Mouse (Mus musculus): Measurements from ENCODE around the gene Ubc. TPM values are rescaled to one million over a fixed set of nuclear protein-coding genes. Genes with fewer than 3 reads are reported as not detected.
"Not testable (repeated sequence)": the region's sequence is repeated elsewhere in the genome, so short reads cannot be mapped to it uniquely, and the experiment has no call there.

The Ubc gene
- polyA plus RNA-seq, 2 experiments: 660 to 949 TPM

- no peak for ATAC-seq (ENCODE audit: low FRiP score, low read depth)
- 95% methylated on average over 10 of the region's 10 CpGs for WGBS
- DNase-seq (ENCODE audit: low spot score): no peak
- Histone ChIP-seq H3K27ac (replicated peaks; ENCODE audit: low read depth, low read length) (no peak overlapping the region), H3K4me1 (ENCODE audit: control insufficient read depth, insufficient read depth, low read length) (no peaks in the 10 kb centered on the region), H3K4me2 (replicated peaks; ENCODE audit: low read depth, low read length, severe bottlenecking) (no peak overlapping the region), H3K36me3 (ENCODE audit: control insufficient read depth, insufficient read depth, low read length) (peaks cover 98% of the 10 kb centered on the region), H3K9me3 (ENCODE audit: control insufficient read depth, low read length) (no peaks in the 10 kb centered on the region), H3K27me3 (ENCODE audit: control insufficient read depth, insufficient read depth, low read length) (no peaks in the 10 kb centered on the region), H3K9ac (ENCODE audit: low read depth, low read length, severe bottlenecking) (no peak overlapping the region), H3K4me3 (replicated peaks; ENCODE audit: low read length) (no peak overlapping the region)
- TF ChIP-seq POLR2A (IDR thresholded peaks at IDR 0.05; ENCODE audit: borderline replicate concordance, extremely low read depth, insufficient read depth, insufficient read length): no peak
These were observed 35.8 kb upstream of the Ubc start for GRCm38 (mm10) chr5:125425698-125426276.

GRCm38 (mm10) chr5:125419124-125419523, 29.1 kb upstream of the Ubc start:
- H3K9ac ChIP-seq (ENCODE audit: low read depth, low read length, severe bottlenecking): no peak overlapping the region
- H3K4me1 ChIP-seq (ENCODE audit: control insufficient read depth, insufficient read depth, low read length): no peaks in the 10 kb centered on the region
- ATAC-seq (ENCODE audit: low FRiP score, low read depth) (no peak), DNase-seq (ENCODE audit: low spot score) (no peak)
- H3K27me3 ChIP-seq (ENCODE audit: control insufficient read depth, insufficient read depth, low read length): no peaks in the 10 kb centered on the region
- WGBS: 67% methylated on average over 11 of the region's 11 CpGs
- TF ChIP-seq POLR2A (IDR thresholded peaks at IDR 0.05; ENCODE audit: borderline replicate concordance, extremely low read depth, insufficient read depth, insufficient read length): no peak
- H3K36me3 ChIP-seq (ENCODE audit: control insufficient read depth, insufficient read depth, low read length): peaks cover 96% of the 10 kb centered on the region
- H3K27ac ChIP-seq (replicated peaks; ENCODE audit: low read depth, low read length): no peak overlapping the region
- H3K4me3 ChIP-seq (replicated peaks; ENCODE audit: low read length): no peak overlapping the region
- no peaks in the 10 kb centered on the region for H3K9me3 ChIP-seq (ENCODE audit: control insufficient read depth, low read length)
- H3K4me2 ChIP-seq (replicated peaks; ENCODE audit: low read depth, low read length, severe bottlenecking): no peak overlapping the region

GRCm38 (mm10) chr5:125418636-125419035, 28.6 kb upstream of the Ubc start:
- Histone ChIP-seq H3K4me1 (ENCODE audit: control insufficient read depth, insufficient read depth, low read length) (no peaks in the 10 kb centered on the region), H3K9me3 (ENCODE audit: control insufficient read depth, low read length) (no peaks in the 10 kb centered on the region), H3K36me3 (ENCODE audit: control insufficient read depth, insufficient read depth, low read length) (peaks cover 96% of the 10 kb centered on the region), H3K27ac (replicated peaks; ENCODE audit: low read depth, low read length) (no peak overlapping the region), H3K9ac (ENCODE audit: low read depth, low read length, severe bottlenecking) (no peak overlapping the region), H3K4me2 (replicated peaks; ENCODE audit: low read depth, low read length, severe bottlenecking) (no peak overlapping the region), H3K4me3 (replicated peaks; ENCODE audit: low read length) (no peak overlapping the region), H3K27me3 (ENCODE audit: control insufficient read depth, insufficient read depth, low read length) (no peaks in the 10 kb centered on the region)
- TF ChIP-seq POLR2A (IDR thresholded peaks at IDR 0.05; ENCODE audit: borderline replicate concordance, extremely low read depth, insufficient read depth, insufficient read length): no peak
- DNase-seq (ENCODE audit: low spot score): no peak
- ATAC-seq (ENCODE audit: low FRiP score, low read depth): no peak
- WGBS: 94% methylated on average over 12 of the region's 12 CpGs

GRCm38 (mm10) chr5:125416183-125416582, 26.2 kb upstream of the Ubc start:
- no peak for TF ChIP-seq POLR2A (IDR thresholded peaks at IDR 0.05; ENCODE audit: borderline replicate concordance, extremely low read depth, insufficient read depth, insufficient read length)

GRCm38 (mm10) chr5:125413763-125414162, 23.8 kb upstream of the Ubc start:
- no peaks in the 10 kb centered on the region for H3K27me3 ChIP-seq (ENCODE audit: control insufficient read depth, insufficient read depth, low read length)
- no peaks in the 10 kb centered on the region for H3K4me1 ChIP-seq (ENCODE audit: control insufficient read depth, insufficient read depth, low read length)
- H3K27ac ChIP-seq (replicated peaks; ENCODE audit: low read depth, low read length): no peak overlapping the region
- ATAC-seq (ENCODE audit: low FRiP score, low read depth) (no peak), DNase-seq (ENCODE audit: low spot score) (no peak)
- no peak overlapping the region for H3K4me3 ChIP-seq (replicated peaks; ENCODE audit: low read length)
- H3K36me3 ChIP-seq (ENCODE audit: control insufficient read depth, insufficient read depth, low read length): peaks cover 54% of the 10 kb centered on the region
- 90% methylated on average over 4 of the region's 4 CpGs for WGBS
- TF ChIP-seq POLR2A (IDR thresholded peaks at IDR 0.05; ENCODE audit: borderline replicate concordance, extremely low read depth, insufficient read depth, insufficient read length): no peak
- no peaks in the 10 kb centered on the region for H3K9me3 ChIP-seq (ENCODE audit: control insufficient read depth, low read length)
- no peak overlapping the region for H3K4me2 ChIP-seq (replicated peaks; ENCODE audit: low read depth, low read length, severe bottlenecking)
- H3K9ac ChIP-seq (ENCODE audit: low read depth, low read length, severe bottlenecking): no peak overlapping the region

More at GRCm38 (mm10) chr5:125416183-125416582, 26.2 kb upstream of the Ubc start:
- 93% methylated on average over 8 of the region's 8 CpGs for WGBS
- H3K27me3 ChIP-seq (ENCODE audit: control insufficient read depth, insufficient read depth, low read length): no peaks in the 10 kb centered on the region
- ATAC-seq (ENCODE audit: low FRiP score, low read depth): no peak
- no peak overlapping the region for H3K4me2 ChIP-seq (replicated peaks; ENCODE audit: low read depth, low read length, severe bottlenecking)
- H3K9ac ChIP-seq (ENCODE audit: low read depth, low read length, severe bottlenecking): no peak overlapping the region
- no peak overlapping the region for H3K4me3 ChIP-seq (replicated peaks; ENCODE audit: low read length)
- no peaks in the 10 kb centered on the region for H3K4me1 ChIP-seq (ENCODE audit: control insufficient read depth, insufficient read depth, low read length)
- no peaks in the 10 kb centered on the region for H3K9me3 ChIP-seq (ENCODE audit: control insufficient read depth, low read length)
- DNase-seq (ENCODE audit: low spot score): no peak
- no peak overlapping the region for H3K27ac ChIP-seq (replicated peaks; ENCODE audit: low read depth, low read length)
- H3K36me3 ChIP-seq (ENCODE audit: control insufficient read depth, insufficient read depth, low read length): peaks cover 77% of the 10 kb centered on the region

GRCm38 (mm10) chr5:125412536-125412935, 22.5 kb upstream of the Ubc start:
- H3K27ac ChIP-seq (replicated peaks; ENCODE audit: low read depth, low read length); ATAC-seq (ENCODE audit: low FRiP score, low read depth); H3K27me3 ChIP-seq (ENCODE audit: control insufficient read depth, insufficient read depth, low read length); DNase-seq (ENCODE audit: low spot score); H3K9me3 ChIP-seq (ENCODE audit: control insufficient read depth, low read length); H3K4me3 ChIP-seq (replicated peaks; ENCODE audit: low read length); H3K9ac ChIP-seq (ENCODE audit: low read depth, low read length, severe bottlenecking); H3K4me1 ChIP-seq (ENCODE audit: control insufficient read depth, insufficient read depth, low read length); H3K4me2 ChIP-seq (replicated peaks; ENCODE audit: low read depth, low read length, severe bottlenecking): not testable (repeated sequence)
- WGBS: 91% methylated on average over 8 of the region's 8 CpGs
- peaks cover 42% of the 10 kb centered on the region for H3K36me3 ChIP-seq (ENCODE audit: control insufficient read depth, insufficient read depth, low read length)
